Mouse (Mus musculus): ENCODE measurements around the gene Cic.
A peak's percentile ranks its signal among the peaks of the same experiment; 100 is the strongest.
"Not testable (repeated sequence)": the region's sequence is repeated elsewhere in the genome, so short reads cannot be mapped to it uniquely, and the experiment has no call there.

Gene Cic

GRCm38 (mm10) chr7:25308702-25309318, 41.3 kb downstream of the Cic start:
- DNase-seq: no peak

GRCm38 (mm10) chr7:25309425-25309824, 41.9 kb downstream of the Cic start:
- no peak for DNase-seq

- no peak for DNase-seq
Measured at GRCm38 (mm10) chr7:25311193-25311592, 43.7 kb downstream of the Cic start.

- no peak for DNase-seq
Measured at GRCm38 (mm10) chr7:25313325-25313724, 45.8 kb downstream of the Cic start.

- DNase-seq: no peak
Measured at GRCm38 (mm10) chr7:25314606-25315305, 47.3 kb downstream of the Cic start.

GRCm38 (mm10) chr7:25315306-25316041, 48.0 kb downstream of the Cic start:
- peak in 1 of 2 experiments; percentile 31 for DNase-seq

GRCm38 (mm10) chr7:25316532-25317445, 49.3 kb downstream of the Cic start, which contains the start of gene Megf8:
Gene Megf8 (plus strand): TSS chr7:25317164.
- DNase-seq: peak; percentile 96 to 98

GRCm38 (mm10) chr7:25317446-25317999, 50.0 kb downstream of the Cic start:
- peak in 1 of 2 experiments; percentile 10 for DNase-seq

- peak in 1 of 2 experiments; percentile 33 for DNase-seq
Measured at GRCm38 (mm10) chr7:25322058-25322484, 54.6 kb downstream of the Cic start.

- DNase-seq: peak in 1 of 2 experiments; percentile 11
Measured at GRCm38 (mm10) chr7:25323219-25323618, 55.7 kb downstream of the Cic start.

GRCm38 (mm10) chr7:25325431-25325830, 57.9 kb downstream of the Cic start:
- DNase-seq: not testable (repeated sequence)

- DNase-seq: no peak
Measured at GRCm38 (mm10) chr7:25326233-25326632, 58.7 kb downstream of the Cic start.

- DNase-seq: peak; percentile 69 to 72
Measured at GRCm38 (mm10) chr7:25333596-25334307, 66.2 kb downstream of the Cic start.

GRCm38 (mm10) chr7:25334472-25334871, 67.0 kb downstream of the Cic start:
- no peak for DNase-seq

- DNase-seq: no peak
Measured at GRCm38 (mm10) chr7:25339329-25339728, 71.8 kb downstream of the Cic start.

- DNase-seq: no peak
Measured at GRCm38 (mm10) chr7:25341000-25341784, 73.7 kb downstream of the Cic start.
